Mouse (Mus musculus): ENCODE results near the gene Etfa. TPM values are rescaled to one million over a fixed set of nuclear protein-coding genes. Genes with fewer than 3 reads are reported as not detected.

Gene Etfa
- polyA plus RNA-seq, 1 experiment from 2014 or later, result 216 TPM

DNA sequence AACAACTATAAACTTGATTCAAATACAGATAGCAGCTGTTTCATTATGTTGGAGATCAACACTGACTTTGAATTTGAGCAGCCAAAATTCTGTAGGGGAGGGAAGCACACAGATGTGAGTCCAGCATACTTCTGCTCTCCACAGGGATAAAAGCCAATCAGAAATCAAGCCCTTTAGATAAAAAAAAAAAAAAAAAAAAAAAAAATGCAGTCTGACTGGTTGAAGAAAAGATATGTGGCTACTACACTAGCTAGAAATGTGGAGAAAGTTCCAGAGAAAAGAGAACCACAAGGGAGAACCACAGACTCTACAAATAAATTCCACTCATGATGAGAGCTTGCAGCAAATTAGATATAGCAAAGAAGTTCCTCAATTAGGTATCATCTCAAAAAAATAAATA lies 33.3 kb downstream of the Etfa start:
- no peaks in the 10 kb centered on the region; the same call in 1 of the 2 replicates for H3K36me3 ChIP-seq (ENCODE audit: control insufficient read depth, insufficient read depth, low read length)
- ATAC-seq (ENCODE audit: low read depth), result no peak
- no peaks in the 10 kb centered on the region for H3K27me3 ChIP-seq (ENCODE audit: control insufficient read depth, insufficient read depth, low read depth, low read length)
- H3K4me2 ChIP-seq (ENCODE audit: low read depth, low read length), result no peak overlapping the region
- H3K9me3 ChIP-seq (ENCODE audit: control insufficient read depth, low read length), result no peaks in the 10 kb centered on the region
- H3K4me1 ChIP-seq (replicated peaks; ENCODE audit: control insufficient read depth, insufficient read depth, low read length), result no peaks in the 10 kb centered on the region
- H3K9ac ChIP-seq (ENCODE audit: low read length), result no peak overlapping the region
- H3K27ac ChIP-seq (ENCODE audit: low read length), result no peak overlapping the region
- H3K4me3 ChIP-seq (ENCODE audit: low read length), result no peak overlapping the region

DNA sequence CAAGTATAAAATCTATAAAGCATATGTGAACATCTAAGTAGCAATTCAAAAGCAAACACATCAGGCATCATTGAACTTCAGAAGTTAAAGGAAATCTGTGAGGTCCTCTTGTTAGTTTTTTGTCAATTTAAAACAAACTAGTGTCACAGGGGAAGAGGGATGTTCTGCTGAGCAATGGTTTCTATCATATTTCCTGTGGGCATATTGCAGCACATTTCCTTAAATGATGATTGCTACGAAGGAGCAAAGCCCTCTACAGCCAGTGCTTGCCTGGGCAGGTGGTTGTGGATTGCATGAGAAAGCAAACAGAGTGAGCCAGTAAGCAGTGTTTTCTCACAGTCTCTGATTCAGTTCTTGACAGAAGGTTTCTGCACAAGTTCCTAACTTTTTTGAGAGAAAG lies 36.0 kb downstream of the Etfa start:
- H3K36me3 ChIP-seq (ENCODE audit: control insufficient read depth, insufficient read depth, low read length), result no peaks in the 10 kb centered on the region
- no peaks in the 10 kb centered on the region for H3K27me3 ChIP-seq (ENCODE audit: control insufficient read depth, insufficient read depth, low read depth, low read length)
- WGBS, result 50% methylated on average over 1 of the region's 1 CpGs
- no peak overlapping the region for H3K4me2 ChIP-seq (ENCODE audit: low read depth, low read length)
- no peaks in the 10 kb centered on the region for H3K4me1 ChIP-seq (replicated peaks; ENCODE audit: control insufficient read depth, insufficient read depth, low read length)
- H3K9me3 ChIP-seq (ENCODE audit: control insufficient read depth, low read length), result no peaks in the 10 kb centered on the region
- no peak overlapping the region for H3K9ac ChIP-seq (ENCODE audit: low read length)
- no peak overlapping the region for H3K27ac ChIP-seq (ENCODE audit: low read length)
- no peak overlapping the region for H3K4me3 ChIP-seq (ENCODE audit: low read length)
- ATAC-seq (ENCODE audit: low read depth), result no peak

DNA sequence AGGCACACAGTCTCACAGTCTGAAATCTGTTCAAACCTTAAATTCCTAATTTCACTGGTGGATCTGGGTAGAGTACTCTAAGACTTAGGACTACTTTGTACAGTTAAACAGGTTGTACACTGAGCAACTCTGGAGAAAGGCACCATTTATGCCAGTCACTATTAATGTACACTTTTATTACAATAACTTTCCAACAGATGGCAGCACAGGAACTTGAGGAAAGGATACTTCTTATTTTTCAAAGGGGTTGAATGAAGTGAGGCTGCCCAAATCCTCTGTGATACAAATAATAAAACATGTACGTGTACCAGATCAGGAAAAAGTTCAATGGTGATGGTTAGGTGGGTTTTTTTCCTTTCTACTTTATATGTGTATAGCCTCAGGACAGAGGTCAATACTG lies 43.6 kb downstream of the Etfa start:
- 40% methylated on average over 1 of the region's 1 CpGs for WGBS
- no peaks in the 10 kb centered on the region for H3K4me1 ChIP-seq (replicated peaks; ENCODE audit: control insufficient read depth, insufficient read depth, low read length)
- no peak overlapping the region for H3K4me2 ChIP-seq (ENCODE audit: low read depth, low read length)
- H3K4me3 ChIP-seq (ENCODE audit: low read length), result no peak overlapping the region
- no peaks in the 10 kb centered on the region for H3K9me3 ChIP-seq (ENCODE audit: control insufficient read depth, low read length)
- H3K27ac ChIP-seq (ENCODE audit: low read length), result no peak overlapping the region
- H3K27me3 ChIP-seq (ENCODE audit: control insufficient read depth, insufficient read depth, low read depth, low read length), result no peaks in the 10 kb centered on the region
- no peak overlapping the region for H3K9ac ChIP-seq (ENCODE audit: low read length)
- ATAC-seq (ENCODE audit: low read depth), result no peak
- no peaks in the 10 kb centered on the region for H3K36me3 ChIP-seq (ENCODE audit: control insufficient read depth, insufficient read depth, low read length)

DNA sequence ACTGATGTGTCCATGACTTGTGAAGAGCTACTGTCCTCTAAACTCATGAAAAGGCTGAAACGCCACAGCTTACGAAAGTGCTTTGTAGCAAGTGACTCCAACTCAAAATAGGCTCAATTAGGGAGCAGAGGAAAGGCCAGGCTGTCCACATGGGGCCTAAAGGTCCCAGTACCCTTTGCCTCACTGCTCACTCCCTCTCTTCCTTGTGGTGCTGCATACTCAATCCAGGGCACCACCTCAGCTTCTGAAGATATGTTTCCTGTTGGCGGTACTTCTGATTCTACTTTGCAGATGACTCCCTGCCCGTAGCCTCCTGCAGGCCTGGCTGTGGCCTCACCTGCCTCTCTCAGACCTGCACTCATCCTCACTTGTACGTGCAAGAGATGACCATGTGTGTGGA lies 58.7 kb downstream of the Etfa start:
- H3K9me3 ChIP-seq (ENCODE audit: control insufficient read depth, low read length), result no peaks in the 10 kb centered on the region
- no peak overlapping the region for H3K4me3 ChIP-seq (ENCODE audit: low read length)
- no peaks in the 10 kb centered on the region for H3K27me3 ChIP-seq (ENCODE audit: control insufficient read depth, insufficient read depth, low read depth, low read length)
- no peaks in the 10 kb centered on the region for H3K4me1 ChIP-seq (replicated peaks; ENCODE audit: control insufficient read depth, insufficient read depth, low read length)
- 89% methylated on average over 5 of the region's 5 CpGs for WGBS
- H3K9ac ChIP-seq (ENCODE audit: low read length), result no peak overlapping the region
- no peak for ATAC-seq (ENCODE audit: low read depth)
- no peak overlapping the region for H3K27ac ChIP-seq (ENCODE audit: low read length)
- H3K36me3 ChIP-seq (ENCODE audit: control insufficient read depth, insufficient read depth, low read length), result 0 out of 2 replicates have a peak, but pooled peaks cover 4% of the 10 kb centered on the region
- no peak overlapping the region for H3K4me2 ChIP-seq (ENCODE audit: low read depth, low read length)

DNA sequence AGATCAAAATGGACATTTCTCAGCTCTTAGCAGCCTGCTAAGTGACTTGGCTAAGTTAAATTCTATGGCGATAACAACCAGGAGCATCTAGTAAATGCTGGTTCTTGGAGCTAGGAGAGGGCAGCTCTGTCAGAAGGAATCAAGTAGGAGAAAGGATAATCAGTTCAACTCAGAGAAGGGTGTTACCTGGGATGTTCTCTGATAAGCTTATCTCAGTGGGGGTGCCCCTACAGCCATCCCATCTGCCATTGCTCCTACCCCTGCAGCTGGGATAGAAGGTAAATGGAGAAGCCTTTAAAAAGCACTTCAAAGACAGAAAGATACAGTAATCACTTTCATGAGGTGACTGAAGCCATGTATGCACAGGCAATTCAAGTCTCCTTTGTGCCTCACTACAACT lies 59.1 kb downstream of the Etfa start:
- H3K4me1 ChIP-seq (replicated peaks; ENCODE audit: control insufficient read depth, insufficient read depth, low read length), result no peaks in the 10 kb centered on the region
- 0 out of 2 replicates have a peak, but pooled peaks cover 4% of the 10 kb centered on the region for H3K36me3 ChIP-seq (ENCODE audit: control insufficient read depth, insufficient read depth, low read length)
- no peaks in the 10 kb centered on the region for H3K9me3 ChIP-seq (ENCODE audit: control insufficient read depth, low read length)
- 97% methylated on average over 1 of the region's 1 CpGs for WGBS
- H3K27ac ChIP-seq (ENCODE audit: low read length), result no peak overlapping the region
- H3K4me2 ChIP-seq (ENCODE audit: low read depth, low read length), result no peak overlapping the region
- H3K4me3 ChIP-seq (ENCODE audit: low read length), result no peak overlapping the region
- no peaks in the 10 kb centered on the region for H3K27me3 ChIP-seq (ENCODE audit: control insufficient read depth, insufficient read depth, low read depth, low read length)
- no peak overlapping the region for H3K9ac ChIP-seq (ENCODE audit: low read length)
- ATAC-seq (ENCODE audit: low read depth), result no peak

DNA sequence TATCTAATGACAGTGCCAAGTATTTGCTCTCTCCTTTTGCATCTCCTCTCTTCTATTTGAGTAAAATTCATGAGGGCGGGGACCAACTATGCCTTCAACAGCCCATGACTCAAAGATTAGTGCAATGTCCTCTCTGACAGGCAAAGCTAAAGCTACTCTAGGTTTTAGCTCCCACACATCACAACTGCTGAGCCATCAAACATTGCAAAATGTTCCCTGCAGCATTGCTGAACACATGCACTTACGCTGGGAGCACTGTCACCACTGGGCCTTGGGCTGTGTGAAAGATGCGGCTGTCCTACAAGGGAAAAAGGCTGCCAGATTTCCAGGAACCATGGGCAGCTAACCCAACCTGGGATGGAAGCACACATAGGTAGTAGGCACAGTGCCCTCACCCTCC lies 60.6 kb downstream of the Etfa start:
- Histone ChIP-seq H3K9me3 (ENCODE audit: control insufficient read depth, low read length) (no peaks in the 10 kb centered on the region), H3K4me3 (ENCODE audit: low read length) (no peak overlapping the region), H3K9ac (ENCODE audit: low read length) (no peak overlapping the region), H3K4me1 (replicated peaks; ENCODE audit: control insufficient read depth, insufficient read depth, low read length) (no peaks in the 10 kb centered on the region), H3K4me2 (ENCODE audit: low read depth, low read length) (no peak overlapping the region), H3K27ac (ENCODE audit: low read length) (no peak overlapping the region), H3K27me3 (ENCODE audit: control insufficient read depth, insufficient read depth, low read depth, low read length) (no peaks in the 10 kb centered on the region), H3K36me3 (ENCODE audit: control insufficient read depth, insufficient read depth, low read length) (0 out of 2 replicates have a peak, but pooled peaks cover 4% of the 10 kb centered on the region)
- 87% methylated on average over 3 of the region's 3 CpGs for WGBS
- no peak for ATAC-seq (ENCODE audit: low read depth)

DNA sequence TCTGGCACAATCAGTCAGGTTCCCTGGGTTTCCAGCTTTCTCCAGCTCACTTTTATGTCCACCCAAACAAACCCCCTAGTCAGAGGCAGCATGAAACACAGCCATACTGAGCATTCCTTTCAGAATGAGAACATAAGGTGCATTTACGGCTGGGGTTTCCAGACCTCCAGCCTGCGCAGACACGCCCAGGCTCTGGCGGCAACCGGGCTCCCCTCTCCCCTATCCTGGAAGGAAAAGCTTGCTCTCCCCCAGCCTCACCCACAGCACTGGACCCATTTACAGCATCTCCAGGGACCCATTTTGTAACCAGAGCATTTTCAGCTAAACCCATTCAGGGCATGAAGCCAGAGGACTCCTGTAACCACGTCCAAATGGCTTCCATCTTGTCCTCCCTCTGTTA lies 62.0 kb downstream of the Etfa start:
- no peak overlapping the region for H3K27ac ChIP-seq (ENCODE audit: low read length)
- no peak overlapping the region for H3K4me3 ChIP-seq (ENCODE audit: low read length)
- H3K36me3 ChIP-seq (ENCODE audit: control insufficient read depth, insufficient read depth, low read length), result 0 out of 2 replicates have a peak, but pooled peaks cover 4% of the 10 kb centered on the region
- no peaks in the 10 kb centered on the region for H3K27me3 ChIP-seq (ENCODE audit: control insufficient read depth, insufficient read depth, low read depth, low read length)
- H3K9me3 ChIP-seq (ENCODE audit: control insufficient read depth, low read length), result no peaks in the 10 kb centered on the region
- H3K4me1 ChIP-seq (replicated peaks; ENCODE audit: control insufficient read depth, insufficient read depth, low read length), result no peaks in the 10 kb centered on the region
- 82% methylated on average over 6 of the region's 6 CpGs for WGBS
- ATAC-seq (ENCODE audit: low read depth), result no peak
- no peak overlapping the region for H3K4me2 ChIP-seq (ENCODE audit: low read depth, low read length)
- no peak overlapping the region for H3K9ac ChIP-seq (ENCODE audit: low read length)

DNA sequence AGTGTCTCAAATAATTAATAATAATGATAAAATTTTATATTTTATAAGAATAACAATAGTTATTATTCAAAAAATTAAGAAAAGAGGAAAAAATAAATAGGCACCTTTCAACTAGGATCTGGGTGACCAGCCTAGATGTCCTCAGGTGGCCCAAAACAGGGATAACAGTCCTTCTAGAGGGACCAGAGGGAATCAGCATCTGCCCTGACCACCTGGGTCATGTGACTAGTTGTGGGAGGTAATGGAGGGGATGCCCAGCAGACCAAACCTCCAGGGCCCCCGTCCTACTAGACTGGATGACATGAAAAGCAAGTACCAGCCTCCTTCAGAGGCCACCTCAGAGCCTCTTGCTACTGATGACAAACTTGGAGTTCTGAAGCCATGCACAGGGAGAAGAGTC lies 62.9 kb downstream of the Etfa start:
- Histone ChIP-seq H3K27me3 (ENCODE audit: control insufficient read depth, insufficient read depth, low read depth, low read length) (no peaks in the 10 kb centered on the region), H3K9ac (ENCODE audit: low read length) (no peak overlapping the region), H3K27ac (ENCODE audit: low read length) (no peak overlapping the region), H3K36me3 (ENCODE audit: control insufficient read depth, insufficient read depth, low read length) (0 out of 2 replicates have a peak, but pooled peaks cover 4% of the 10 kb centered on the region), H3K4me2 (ENCODE audit: low read depth, low read length) (no peak overlapping the region), H3K4me1 (replicated peaks; ENCODE audit: control insufficient read depth, insufficient read depth, low read length) (no peaks in the 10 kb centered on the region), H3K9me3 (ENCODE audit: control insufficient read depth, low read length) (no peaks in the 10 kb centered on the region), H3K4me3 (ENCODE audit: low read length) (no peak overlapping the region)
- no peak for ATAC-seq (ENCODE audit: low read depth)
- 44% methylated on average over 1 of the region's 1 CpGs for WGBS

DNA sequence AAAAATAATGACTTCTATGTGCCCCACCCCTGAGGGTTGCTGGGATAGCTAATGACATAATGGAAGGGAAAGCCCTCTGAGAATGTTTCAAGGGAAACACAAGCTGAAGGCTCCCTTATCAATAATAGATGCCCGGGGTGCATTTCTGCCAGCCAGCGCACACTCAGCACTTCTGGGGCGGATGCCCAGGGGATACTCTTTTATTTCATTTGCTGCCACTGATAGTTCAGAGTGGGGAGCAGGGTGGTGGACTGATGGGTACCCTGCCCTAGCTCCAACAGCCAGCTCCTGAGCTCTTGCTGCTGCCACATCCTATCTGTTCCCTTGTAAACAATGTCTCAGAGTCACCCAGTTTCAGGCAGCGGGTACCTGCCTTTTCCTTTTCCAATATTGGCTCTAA lies 64.5 kb downstream of the Etfa start:
- no peaks in the 10 kb centered on the region for H3K27me3 ChIP-seq (ENCODE audit: control insufficient read depth, insufficient read depth, low read depth, low read length)
- WGBS, result 77% methylated on average over 4 of the region's 4 CpGs
- no peaks in the 10 kb centered on the region for H3K36me3 ChIP-seq (ENCODE audit: control insufficient read depth, insufficient read depth, low read length)
- no peak overlapping the region for H3K4me2 ChIP-seq (ENCODE audit: low read depth, low read length)
- no peaks in the 10 kb centered on the region for H3K9me3 ChIP-seq (ENCODE audit: control insufficient read depth, low read length)
- no peak overlapping the region for H3K4me3 ChIP-seq (ENCODE audit: low read length)
- no peaks in the 10 kb centered on the region for H3K4me1 ChIP-seq (replicated peaks; ENCODE audit: control insufficient read depth, insufficient read depth, low read length)
- no peak overlapping the region for H3K27ac ChIP-seq (ENCODE audit: low read length)
- no peak overlapping the region for H3K9ac ChIP-seq (ENCODE audit: low read length)
- ATAC-seq (ENCODE audit: low read depth), result no peak

DNA sequence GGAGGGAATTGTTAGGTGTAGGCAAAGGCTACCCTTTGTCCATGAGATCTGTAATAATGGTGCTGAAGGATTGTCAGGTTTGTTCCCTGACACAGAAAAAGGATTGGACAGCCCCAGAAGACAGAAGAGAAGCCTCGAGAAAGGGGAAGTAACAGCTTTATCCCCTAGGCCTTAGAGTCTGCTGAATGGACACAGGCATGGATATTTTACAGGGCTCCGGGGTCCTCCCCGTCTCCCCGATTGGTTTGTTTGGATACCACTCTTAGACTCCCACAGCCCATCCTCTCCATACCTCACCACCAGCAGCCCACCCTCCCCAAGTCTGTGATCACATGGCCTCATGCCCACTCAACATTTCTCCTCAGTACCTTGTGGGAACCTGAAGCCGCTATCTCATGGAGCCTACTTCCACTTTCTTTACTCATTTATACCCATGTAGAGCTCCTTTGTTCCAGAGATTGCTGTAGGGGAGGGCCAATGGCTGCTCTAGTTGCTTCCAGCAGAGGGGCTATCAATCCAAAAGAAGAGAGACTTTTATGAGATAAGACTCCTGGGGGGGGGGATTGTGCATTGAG lies 72.8 kb downstream of the Etfa start:
- H3K4me1 ChIP-seq (replicated peaks; ENCODE audit: control insufficient read depth, insufficient read depth, low read length), result no peaks in the 10 kb centered on the region
- H3K4me3 ChIP-seq (ENCODE audit: low read length), result no peak overlapping the region
- H3K9ac ChIP-seq (ENCODE audit: low read length), result no peak overlapping the region
- H3K36me3 ChIP-seq (ENCODE audit: control insufficient read depth, insufficient read depth, low read length), result no peaks in the 10 kb centered on the region
- no peaks in the 10 kb centered on the region for H3K27me3 ChIP-seq (ENCODE audit: control insufficient read depth, insufficient read depth, low read depth, low read length)
- no peak overlapping the region for H3K4me2 ChIP-seq (ENCODE audit: low read depth, low read length)
- H3K9me3 ChIP-seq (ENCODE audit: control insufficient read depth, low read length), result no peaks in the 10 kb centered on the region
- H3K27ac ChIP-seq (ENCODE audit: low read length), result no peak overlapping the region
- 86% methylated on average over 5 of the region's 5 CpGs for WGBS
- ATAC-seq (ENCODE audit: low read depth), result no peak
